Mouse (Mus musculus): ENCODE results near the gene Tecpr2.

Tecpr2 gene

GRCm38 (mm10) chr12:110948082-110948909, 59.2 kb downstream of the Tecpr2 start:
- DNase-seq (ENCODE audit: low read depth, low spot score): no peak

GRCm38 (mm10) chr12:110948910-110949201, 59.8 kb downstream of the Tecpr2 start:
- DNase-seq (ENCODE audit: low read depth, low spot score): no peak

GRCm38 (mm10) chr12:110949410-110949809, 60.3 kb downstream of the Tecpr2 start:
- no peak for DNase-seq (ENCODE audit: low read depth, low spot score)

GRCm38 (mm10) chr12:110950151-110950550, 61.1 kb downstream of the Tecpr2 start:
- DNase-seq (ENCODE audit: low read depth, low spot score): no peak

- DNase-seq (ENCODE audit: low read depth, low spot score): no peak
Observed at GRCm38 (mm10) chr12:110951236-110951635, 62.2 kb downstream of the Tecpr2 start.

- DNase-seq (ENCODE audit: low read depth, low spot score): no peak
Observed at GRCm38 (mm10) chr12:110952628-110953385, 63.7 kb downstream of the Tecpr2 start.

- no peak for DNase-seq (ENCODE audit: low read depth, low spot score)
Observed at GRCm38 (mm10) chr12:110953443-110953842, 64.4 kb downstream of the Tecpr2 start.

GRCm38 (mm10) chr12:110953900-110954299, 64.8 kb downstream of the Tecpr2 start:
- DNase-seq (ENCODE audit: low read depth, low spot score): no peak

- DNase-seq (ENCODE audit: low read depth, low spot score): no peak
Observed at GRCm38 (mm10) chr12:110954351-110954991, 65.4 kb downstream of the Tecpr2 start.

- DNase-seq (ENCODE audit: low read depth, low spot score): no peak
Observed at GRCm38 (mm10) chr12:110961973-110962372, 72.9 kb downstream of the Tecpr2 start.

GRCm38 (mm10) chr12:110965500-110965899, 76.4 kb downstream of the Tecpr2 start:
- DNase-seq (ENCODE audit: low read depth, low spot score): no peak

- DNase-seq (ENCODE audit: low read depth, low spot score): no peak
Observed at GRCm38 (mm10) chr12:110966079-110966478, 77.0 kb downstream of the Tecpr2 start.

GRCm38 (mm10) chr12:110967146-110967545, 78.1 kb downstream of the Tecpr2 start:
- DNase-seq (ENCODE audit: low read depth, low spot score): no peak

- DNase-seq (ENCODE audit: low read depth, low spot score): no peak
Observed at GRCm38 (mm10) chr12:110970408-110970807, 81.3 kb downstream of the Tecpr2 start.

- no peak for DNase-seq (ENCODE audit: low read depth, low spot score)
Observed at GRCm38 (mm10) chr12:110971972-110972371, 82.9 kb downstream of the Tecpr2 start.

GRCm38 (mm10) chr12:110973829-110974228, 84.8 kb downstream of the Tecpr2 start:
- DNase-seq (ENCODE audit: low read depth, low spot score): no peak

- DNase-seq (ENCODE audit: low read depth, low spot score): no peak
Observed at GRCm38 (mm10) chr12:110974295-110974694, 85.2 kb downstream of the Tecpr2 start.

- DNase-seq (ENCODE audit: low read depth, low spot score): no peak
Observed at GRCm38 (mm10) chr12:110974726-110975125, 85.7 kb downstream of the Tecpr2 start.

GRCm38 (mm10) chr12:110975385-110975784, 86.3 kb downstream of the Tecpr2 start:
- no peak for DNase-seq (ENCODE audit: low read depth, low spot score)

GRCm38 (mm10) chr12:110975838-110976468, 86.9 kb downstream of the Tecpr2 start:
- no peak for DNase-seq (ENCODE audit: low read depth, low spot score)

GRCm38 (mm10) chr12:110976589-110977344, 87.7 kb downstream of the Tecpr2 start:
- DNase-seq (ENCODE audit: low read depth, low spot score): no peak

All from telencephalon, adult 2 months (tissue).